Mouse (Mus musculus) ES-E14 (cell line): ENCODE measurements around the gene 4930524B15Rik.

Experiments used
- ZC3H11A ChIP-seq: IDR thresholded peaks from 2 replicates; pipeline ENCODE4 v1.6.1; 2012; ENCODE audit warnings: low read depth, mild to moderate bottlenecking, inconsistent platforms, low read length, borderline replicate concordance
- ZNF384 ChIP-seq: IDR thresholded peaks from 2 replicates; pipeline ENCODE4 v1.6.1; 2012; ENCODE audit warnings: low read depth, low read length, inconsistent platforms

GRCm38 (mm10) chr11:31999716-32000115, 34.3 kb downstream of the 4930524B15Rik start:
- no peak for TF ChIP-seq ZNF384
- TF ChIP-seq ZC3H11A, result no peak
